Mouse (Mus musculus): Measurements from ENCODE around the gene Mapk1. TPM values are rescaled to one million over a fixed set of nuclear protein-coding genes. Genes with fewer than 3 reads are reported as not detected.

Gene Mapk1
- total RNA-seq (2012; rRNA removed) (162 and 190 TPM in 2 replicates), total RNA-seq (2014; rRNA removed) (317 and 322 TPM in 2 replicates), polyA plus RNA-seq (2012; ENCODE audit: insufficient read length, low read depth) (234 and 244 TPM in 2 replicates)

DNA sequence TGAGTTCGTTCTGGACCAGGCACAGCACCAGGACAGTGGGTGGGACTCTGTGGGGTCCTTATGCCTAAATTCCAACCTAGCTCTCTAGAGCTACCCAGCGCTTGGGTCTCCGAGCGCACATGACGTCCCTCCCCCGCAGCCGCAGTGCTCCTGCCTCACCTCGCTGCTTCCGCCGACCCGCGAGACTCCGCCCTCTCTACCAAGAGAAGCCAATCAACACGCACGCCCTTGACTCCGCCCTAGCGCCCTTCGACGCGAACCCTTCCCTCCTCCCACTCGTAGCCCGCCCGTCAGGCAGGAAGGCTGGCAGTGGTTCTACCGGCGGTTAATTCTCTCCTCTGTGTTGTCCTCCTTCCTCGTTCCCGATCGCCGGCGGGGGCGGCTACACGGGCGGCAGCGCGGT is at the start of gene Mapk1:
Gene Mapk1, plus strand, starts transcription at position 252 of the 403 bp plus-strand sequence.
- Histone ChIP-seq H3K79me2 (replicated peaks; ENCODE audit: control insufficient read depth, extremely low read depth, insufficient read depth, poor library complexity, severe bottlenecking) (peaks cover 46% of the 10 kb centered on the region), H3K9ac (ENCODE audit: insufficient read depth, low read depth) (peak within 1 kb of the TSS; percentile 92), H3K27me3 (replicated peaks) (peaks cover 3% of the 10 kb centered on the region), H3K4me1 (ENCODE audit: control insufficient read depth in 1 of 2, insufficient read depth in 2 of 2) (peaks cover 8 to 45% of the 10 kb centered on the region in 2 experiments), H3K4me3 (replicated peaks in 1 of 3; ENCODE audit: low read depth in 2 of 3, low read length in 2 of 3, poor library complexity in 1 of 3) (peak within 1 kb of the TSS; percentile 67 to 94 (median 88)), H3K27ac (ENCODE audit: insufficient read depth, low read depth) (peak within 1 kb of the TSS; percentile 92), H3K36me3 (replicated peaks in 1 of 2; ENCODE audit: control insufficient read depth in 1 of 2, insufficient read depth in 1 of 2, low read length in 1 of 2) (peaks cover 5 to 28% of the 10 kb centered on the region in 2 experiments), H3K4me2 (ENCODE audit: insufficient read depth, low read depth, poor library complexity, severe bottlenecking) (peak within 1 kb of the TSS; percentile 90), H3K9me3 (replicated peaks; ENCODE audit: low read length) (peaks cover 2% of the 10 kb centered on the region)
- peak; percentile 99 for DNase-seq (ENCODE audit: extremely low read depth)
- dilution Hi-C loops (cut with MboI; ENCODE audit: extremely low pct_ligation_motif_present, extremely low pct_unique_long_range_greater_than_20kb, low sequenced_read_pairs): no loop called here
- peak; percentile 75 for TF ChIP-seq IRF4 (IDR thresholded peaks at IDR 0.05; ENCODE audit: low read depth, low read length)
- TF ChIP-seq RAD21 (IDR thresholded peaks at IDR 0.05; ENCODE audit: low read depth, low read length): no peak; the same call in 1 of the 2 replicates
- 0 out of 2 replicates have a peak, but pooled peaks have one; percentile 26 for TF ChIP-seq E2F4 (IDR thresholded peaks at IDR 0.05; ENCODE audit: insufficient replicate concordance, low read depth, low read length)
- 0 out of 2 replicates have a peak, but pooled peaks have one; percentile 18 for TF ChIP-seq JUND (conservative IDR thresholded peaks at IDR 0.05; ENCODE audit: low read depth, low read length)
- peak; percentile 89 for TF ChIP-seq MAX (IDR thresholded peaks at IDR 0.05; ENCODE audit: low read length)
- TF ChIP-seq ETS1 (conservative IDR thresholded peaks at IDR 0.05; ENCODE audit: low read depth, low read length): peak; percentile 26; the same call in 1 of the 2 replicates
- TF ChIP-seq CHD2 (IDR thresholded peaks at IDR 0.05; ENCODE audit: low read length): peak; percentile 77
- TF ChIP-seq USF1 (IDR thresholded peaks at IDR 0.05; ENCODE audit: low read depth, low read length): peak; percentile 40; the same call in 1 of the 2 replicates
- no peak for TF ChIP-seq ZNF384 (IDR thresholded peaks at IDR 0.05; ENCODE audit: low read depth, low read length)
- TF ChIP-seq USF2 (conservative IDR thresholded peaks at IDR 0.05; ENCODE audit: low read depth, low read length): 0 out of 2 replicates have a peak, but pooled peaks have one; percentile 28
- peak; percentile 91 for TF ChIP-seq TBP (conservative IDR thresholded peaks at IDR 0.05; ENCODE audit: low read depth, low read length)
- no peak for TF ChIP-seq ZKSCAN1 (IDR thresholded peaks at IDR 0.05; ENCODE audit: borderline replicate concordance, low read depth, low read length)
- 0 out of 2 replicates have a peak, but pooled peaks have one; percentile 85 for TF ChIP-seq UBTF (IDR thresholded peaks at IDR 0.05; ENCODE audit: low read depth, low read length)
- peak; percentile 85 for TF ChIP-seq MYC (IDR thresholded peaks at IDR 0.05; ENCODE audit: low read depth, low read length)
- TF ChIP-seq HCFC1 (IDR thresholded peaks at IDR 0.05; ENCODE audit: low read depth, low read length): peak; percentile 73
- TF ChIP-seq NELFE (IDR thresholded peaks at IDR 0.05; ENCODE audit: low read depth, low read length): peak; percentile 99
- TF ChIP-seq BHLHE40 (IDR thresholded peaks at IDR 0.05; ENCODE audit: low read depth, low read length): peak; percentile 86
- TF ChIP-seq NRF1 (IDR thresholded peaks at IDR 0.05; ENCODE audit: low read depth, low read length): peak; percentile 79
- peak; percentile 86 for TF ChIP-seq ELF1 (IDR thresholded peaks at IDR 0.05; ENCODE audit: low read depth, low read length)
- no peak for TF ChIP-seq GABPA (IDR thresholded peaks at IDR 0.05; ENCODE audit: insufficient replicate concordance, low read depth, low read length)
- peak; percentile 73; the same call in 1 of the 2 replicates for TF ChIP-seq MAZ (IDR thresholded peaks at IDR 0.05; ENCODE audit: low read depth, low read length)
- peak; percentile 89 for TF ChIP-seq KAT2A (IDR thresholded peaks at IDR 0.05; ENCODE audit: insufficient replicate concordance, low read length)
- 0 out of 2 replicates have a peak, but pooled peaks have one; percentile 30 for TF ChIP-seq RCOR1 (conservative IDR thresholded peaks at IDR 0.05; ENCODE audit: low read depth, low read length)
- no peak for TF ChIP-seq JUN (IDR thresholded peaks at IDR 0.05; ENCODE audit: insufficient read depth, low read depth, low read length)
- no peak for TF ChIP-seq SMC3 (IDR thresholded peaks at IDR 0.05; ENCODE audit: low read depth, low read length)
- TF ChIP-seq MXI1 (IDR thresholded peaks at IDR 0.05; ENCODE audit: low read depth, low read length): peak; percentile 81
- no peak for TF ChIP-seq MAFK (IDR thresholded peaks at IDR 0.05; ENCODE audit: insufficient replicate concordance, low read length)
- TF ChIP-seq MEF2A (IDR thresholded peaks at IDR 0.05; ENCODE audit: borderline replicate concordance, low read depth, low read length): no peak
- peak; percentile 98 for TF ChIP-seq POLR2A (IDR thresholded peaks at IDR 0.05; ENCODE audit: low read depth, low read length)
- TF ChIP-seq POLR2AphosphoS2 (IDR thresholded peaks at IDR 0.05; ENCODE audit: low read depth, low read length): peak; percentile 97
- TF ChIP-seq CTCF (conservative IDR thresholded peaks at IDR 0.05 in 1 of 2, IDR thresholded peaks at IDR 0.05 in 1 of 2; ENCODE audit: low read depth in 2 of 2, low read length in 2 of 2): no peak
- peak; percentile 97 for TF ChIP-seq ZMIZ1 (IDR thresholded peaks at IDR 0.05; ENCODE audit: low read depth, low read length)
- peak; percentile 62 for TF ChIP-seq SIN3A (IDR thresholded peaks at IDR 0.05; ENCODE audit: low read length)
- no peak for TF ChIP-seq ZC3H11A (IDR thresholded peaks at IDR 0.05; ENCODE audit: low read depth, low read length)
- TF ChIP-seq CHD1 (IDR thresholded peaks at IDR 0.05; ENCODE audit: low read depth, low read length): no peak
- peak; percentile 98 for TF ChIP-seq TCF12 (IDR thresholded peaks at IDR 0.05; ENCODE audit: low read depth, low read length)
- no peak for TF ChIP-seq PAX5 (IDR thresholded peaks at IDR 0.05; ENCODE audit: low read length)
- no peak for TF ChIP-seq EP300 (IDR thresholded peaks at IDR 0.05; ENCODE audit: low read length)
- in situ Hi-C loops (cut with MboI; ENCODE audit: low pct_ligation_motif_present, low pct_unique_long_range_greater_than_20kb, low sequenced_read_pairs): no loop called here
